Mouse (Mus musculus): ENCODE data around the gene Msh6.

DNA sequence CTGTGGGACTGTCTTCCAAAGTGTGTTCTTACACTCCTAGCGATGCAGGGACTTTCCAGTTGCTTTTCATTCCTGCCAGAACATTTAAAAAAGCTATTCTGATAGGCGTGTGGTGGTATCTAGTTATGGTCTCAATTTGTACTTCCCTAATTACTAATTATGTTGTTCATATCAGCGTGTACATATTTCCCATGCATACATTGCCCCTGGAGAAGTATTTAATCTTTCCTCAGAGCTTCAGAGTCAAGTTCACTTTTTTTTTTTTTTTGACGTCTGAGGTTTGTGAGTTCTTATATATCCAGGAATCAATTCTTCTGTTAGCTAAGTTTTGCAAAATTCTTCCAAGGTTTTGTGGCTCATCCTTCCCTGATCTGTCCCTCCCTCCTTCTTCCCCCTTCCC, 38.7 kb upstream of the Msh6 start:
- TF ChIP-seq CTCF (conservative IDR thresholded peaks at IDR 0.05; ENCODE audit: insufficient read depth, insufficient read length, low read depth, low read length), result no peak
- TF ChIP-seq POLR2A (IDR thresholded peaks at IDR 0.05; ENCODE audit: low read depth, low read length), result no peak

Measured in kidney, adult 2 months (tissue).